Mouse (Mus musculus) thymus, adult 2 months (tissue): Measurements from ENCODE around the gene Vangl2. TPM values are rescaled to one million over a fixed set of nuclear protein-coding genes. Genes with fewer than 3 reads are reported as not detected.

Source experiments
- DNase-seq: peaks from one replicate; pipeline ENCODE4 v3.0.0; 2021
- H3K27ac ChIP-seq: fragments of 200-500 bp; 2 replicates; pipeline ENCODE4 v1.5.1; 2012; ENCODE audit warnings: low read length, control low read depth; ENCODE audit not compliant: control insufficient read depth, insufficient read depth
- H3K27me3 ChIP-seq: fragments of 200-500 bp; 2 replicates; pipeline ENCODE4 v1.6.1; 2012; ENCODE audit warnings: mild to moderate bottlenecking, low read length, moderate library complexity, mixed read lengths; ENCODE audit not compliant: control insufficient read depth, insufficient read depth
- H3K36me3 ChIP-seq: fragments of 200-500 bp; 2 replicates; pipeline ENCODE4 v1.6.1; 2012; ENCODE audit warnings: mild to moderate bottlenecking, low read length, moderate library complexity; ENCODE audit not compliant: control insufficient read depth, insufficient read depth
- H3K4me1 ChIP-seq: fragments of 200-500 bp; replicated peaks from 2 replicates; pipeline ENCODE4 v1.6.1; 2012; ENCODE audit warnings: low read length; ENCODE audit not compliant: control insufficient read depth, insufficient read depth
- H3K4me3 ChIP-seq: fragments of 200-500 bp; 2 replicates; pipeline ENCODE4 v1.5.1; 2012; ENCODE audit warnings: mild to moderate bottlenecking, low read length, control low read depth, moderate library complexity; ENCODE audit not compliant: control insufficient read depth, insufficient read depth
- CTCF ChIP-seq: fragments of 200-500 bp; IDR thresholded peaks from 2 replicates; pipeline ENCODE4 v1.5.1; 2012; ENCODE audit warnings: mild to moderate bottlenecking, control low read depth, low read length, moderate library complexity, borderline replicate concordance; ENCODE audit not compliant: control insufficient read depth, poor library complexity, insufficient read depth; ENCODE audit errors: extremely low read depth
- POLR2A ChIP-seq: fragments of 200-500 bp; IDR thresholded peaks from 2 replicates; pipeline ENCODE4 v1.6.1; 2012; ENCODE audit warnings: mild to moderate bottlenecking, low read length, control low read depth, moderate library complexity; ENCODE audit not compliant: control insufficient read depth, poor library complexity, insufficient read depth; ENCODE audit errors: extremely low read depth
- WGBS: fragments of 180-500 bp; shearing (Covaris S2); methylation state at CpG from one replicate; pipeline ENCODE4 v1.1.7; 2018; 5-methylcytosine and 5-hydroxymethylcytosine counted together
- polyA plus RNA-seq: library from polyadenylated mRNA; depleted of rRNA; stranded (reverse); fragments of >200 nt; gene quantifications from 2 replicates; pipeline ENCODE4 v1.2.3, GENCODE M21; 2012

The Vangl2 gene
- polyA plus RNA-seq, 1 experiment: 20.5 TPM

- H3K36me3 ChIP-seq: no peaks in the 10 kb centered on the region
- H3K4me1 ChIP-seq: peaks cover 11% of the 10 kb centered on the region
- H3K27ac ChIP-seq: no peak overlapping the region
- WGBS: 81% methylated on average over 4 of the region's 4 CpGs
- no peak overlapping the region for H3K4me3 ChIP-seq
- no peaks in the 10 kb centered on the region for H3K27me3 ChIP-seq
- no peak for DNase-seq
- TF ChIP-seq POLR2A: no peak
- no peak for TF ChIP-seq CTCF
Observed at GRCm38 (mm10) chr1:171982740-171983139, 45.5 kb downstream of the Vangl2 start.

GRCm38 (mm10) chr1:171982170-171982569 is 46.1 kb downstream of the Vangl2 start:
- 59% methylated on average over 5 of the region's 5 CpGs for WGBS
- no peak overlapping the region for H3K27ac ChIP-seq
- no peaks in the 10 kb centered on the region for H3K36me3 ChIP-seq
- no peaks in the 10 kb centered on the region for H3K27me3 ChIP-seq
- peaks cover 11% of the 10 kb centered on the region for H3K4me1 ChIP-seq
- DNase-seq: no peak
- H3K4me3 ChIP-seq: no peak overlapping the region
- TF ChIP-seq POLR2A (no peak), CTCF (no peak)

DNA sequence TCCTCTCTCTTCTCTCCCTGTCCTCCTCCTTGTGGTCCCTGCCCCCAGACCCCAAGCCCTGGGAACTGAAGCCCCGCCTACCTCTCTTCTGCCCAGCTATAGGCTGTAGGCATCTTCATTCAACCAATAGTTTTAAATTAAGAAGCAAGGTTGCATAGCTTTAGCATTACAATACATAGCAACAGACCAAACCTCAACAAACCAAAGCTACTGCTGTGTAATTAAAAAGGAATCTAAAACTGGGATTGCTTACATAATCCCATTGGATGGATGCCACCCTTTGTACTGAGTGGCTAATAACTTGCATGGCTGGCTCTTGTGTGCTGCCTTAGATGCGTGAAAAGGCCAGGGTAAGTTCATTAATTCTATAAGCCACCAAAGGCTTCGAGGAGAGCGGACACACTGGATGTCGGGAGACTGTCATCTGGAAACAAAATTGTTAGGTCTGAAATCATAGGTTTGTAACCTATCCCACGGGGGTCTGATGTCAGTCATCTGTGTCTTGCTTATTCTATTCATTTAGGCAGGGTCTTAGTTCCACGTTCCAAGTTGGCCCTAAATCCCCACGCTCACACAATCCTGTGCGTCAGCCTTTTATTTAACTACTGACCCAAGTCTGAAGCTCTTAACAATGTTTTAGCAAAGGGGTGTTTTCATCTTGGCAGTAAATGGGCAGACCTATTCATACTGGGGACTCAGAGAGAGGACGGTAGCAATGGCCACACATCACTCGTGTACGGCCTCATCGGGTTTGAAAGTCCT is 48.1 kb downstream of the Vangl2 start:
- peaks cover 11% of the 10 kb centered on the region for H3K4me1 ChIP-seq
- no peak overlapping the region for H3K4me3 ChIP-seq
- TF ChIP-seq CTCF: no peak
- H3K27me3 ChIP-seq: no peaks in the 10 kb centered on the region
- H3K27ac ChIP-seq: no peak overlapping the region
- DNase-seq: no peak
- no peaks in the 10 kb centered on the region for H3K36me3 ChIP-seq
- WGBS: 97% methylated on average over 13 of the region's 13 CpGs

DNA sequence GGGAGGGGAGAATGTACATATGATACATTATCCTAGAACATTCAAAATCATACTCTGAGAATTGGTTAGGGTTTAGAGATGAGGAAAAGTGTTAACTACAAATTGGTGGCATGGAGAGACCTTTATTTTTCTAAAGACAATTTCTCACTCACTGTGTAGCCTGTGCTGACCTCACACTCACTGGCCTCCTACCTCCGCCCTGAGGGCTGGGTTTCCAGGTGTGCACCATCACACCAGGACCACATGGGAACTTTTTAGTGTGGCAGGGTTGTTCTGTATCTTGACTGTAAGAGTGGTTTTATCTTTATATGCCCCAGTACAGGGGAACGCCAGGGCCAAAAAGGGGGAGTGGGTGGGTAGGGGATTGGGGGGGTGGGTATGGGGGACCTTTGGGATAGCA is 50.4 kb downstream of the Vangl2 start:
- Histone ChIP-seq H3K4me1 (peaks cover under 1% of the 10 kb centered on the region), H3K4me3 (no peak overlapping the region), H3K36me3 (no peaks in the 10 kb centered on the region), H3K27me3 (no peaks in the 10 kb centered on the region), H3K27ac (no peak overlapping the region)
- TF ChIP-seq POLR2A: no peak
- no peak for TF ChIP-seq CTCF
- DNase-seq: no peak
- 94% methylated on average over 2 of the region's 2 CpGs for WGBS

DNA sequence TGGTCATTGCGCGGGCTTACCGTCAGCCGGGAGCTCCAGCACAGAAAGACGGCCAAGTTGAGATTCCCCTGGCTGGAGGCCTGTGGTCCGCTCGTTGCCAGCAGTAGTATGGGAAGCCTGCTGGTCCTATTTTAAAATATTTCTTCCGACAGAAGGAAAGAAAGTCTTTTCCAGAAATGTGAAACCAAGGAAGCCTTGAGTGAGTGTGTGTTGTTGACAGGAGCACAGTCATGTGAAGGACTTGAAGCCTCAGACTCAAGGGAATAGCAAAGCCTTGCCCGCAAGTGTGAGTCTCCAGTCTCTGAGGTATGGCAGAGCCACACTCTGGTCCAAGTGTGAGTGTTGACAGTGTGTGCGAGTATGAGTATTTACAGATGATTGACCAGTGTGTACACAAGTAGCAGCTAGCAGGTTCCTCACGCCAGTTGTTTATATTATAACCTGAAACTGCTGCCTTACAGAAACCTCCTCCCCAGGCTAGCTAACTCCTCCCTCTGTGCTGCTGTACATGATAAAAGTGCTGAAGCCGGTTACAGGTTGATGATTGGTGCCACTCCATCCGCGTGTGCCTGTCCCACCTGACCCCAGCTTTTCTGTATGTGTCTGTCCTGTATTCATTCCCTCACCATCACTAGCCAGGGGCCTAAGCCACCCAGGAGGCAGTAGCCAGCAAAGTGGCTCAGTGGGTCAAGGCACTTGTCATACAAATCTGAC is 51.3 kb downstream of the Vangl2 start:
- 96% methylated on average over 14 of the region's 14 CpGs for WGBS
- no peak for TF ChIP-seq POLR2A
- TF ChIP-seq CTCF: no peak

GRCm38 (mm10) chr1:171975831-171976230 is 52.4 kb downstream of the Vangl2 start:
- no peaks in the 10 kb centered on the region for H3K4me1 ChIP-seq
- DNase-seq: no peak
- H3K4me3 ChIP-seq: no peak overlapping the region
- no peak overlapping the region for H3K27ac ChIP-seq
- WGBS: 97% methylated on average over 4 of the region's 4 CpGs
- H3K36me3 ChIP-seq: no peaks in the 10 kb centered on the region
- TF ChIP-seq POLR2A (no peak), CTCF (no peak)
- no peaks in the 10 kb centered on the region for H3K27me3 ChIP-seq

More for the DNA sequence above, 51.3 kb downstream of the Vangl2 start:
- Histone ChIP-seq H3K27me3 (no peaks in the 10 kb centered on the region), H3K36me3 (no peaks in the 10 kb centered on the region), H3K27ac (no peak overlapping the region), H3K4me1 (no peaks in the 10 kb centered on the region), H3K4me3 (no peak overlapping the region)
- no peak for DNase-seq
